Mouse (Mus musculus) embryonic facial prominence, embryonic 13.5 days (tissue): ENCODE measurements around the gene 9230112D13Rik. TPM values are rescaled to one million over a fixed set of nuclear protein-coding genes. Genes with fewer than 3 reads are reported as not detected.

Experiments used
- ATAC-seq: fragments of 200-750 bp; cut with Nextera tagmentation; 2 replicates; pipeline ENCODE4 v1.8.0; 2017; ENCODE audit warnings: low read depth; ENCODE audit not compliant: insufficient number of reproducible peaks, insufficient read depth, low FRiP score, low TSS enrichment
- H3K27ac ChIP-seq: fragments of 300-500 bp; sonication (generic); 2 replicates; pipeline ENCODE4 v1.5.1; 2015; ENCODE audit warnings: moderate library complexity, mild to moderate bottlenecking, inconsistent platforms
- H3K27me3 ChIP-seq: fragments of 300-500 bp; sonication (generic); 2 replicates; pipeline ENCODE4 v1.6.1; 2015; ENCODE audit warnings: mild to moderate bottlenecking, inconsistent platforms
- H3K36me3 ChIP-seq: fragments of 300-500 bp; sonication (generic); 2 replicates; pipeline ENCODE4 v1.6.1; 2015; ENCODE audit warnings: mild to moderate bottlenecking, inconsistent platforms
- H3K4me1 ChIP-seq: fragments of 300-500 bp; sonication (generic); 2 replicates; pipeline ENCODE4 v1.6.1; 2015; ENCODE audit warnings: inconsistent platforms
- H3K4me2 ChIP-seq: fragments of 300-500 bp; sonication (generic); 2 replicates; pipeline ENCODE4 v1.6.1; 2015; ENCODE audit warnings: moderate library complexity, mild to moderate bottlenecking, inconsistent platforms
- H3K4me3 ChIP-seq: fragments of 300-500 bp; sonication (generic); 2 replicates; pipeline ENCODE4 v1.5.1; 2015; ENCODE audit warnings: mild to moderate bottlenecking, inconsistent platforms
- H3K9ac ChIP-seq: fragments of 300-500 bp; sonication (generic); 2 replicates; pipeline ENCODE4 v1.6.1; 2015; ENCODE audit warnings: mild to moderate bottlenecking, inconsistent platforms
- H3K9me3 ChIP-seq: fragments of 300-500 bp; sonication (generic); 2 replicates; pipeline ENCODE4 v1.6.1; 2016; ENCODE audit warnings: inconsistent platforms
- WGBS: fragments of 180-500 bp; shearing (Covaris S2); methylation state at CpG from one replicate; pipeline ENCODE4 v1.1.7; 2015; ENCODE audit warnings: mixed read lengths; 5-methylcytosine and 5-hydroxymethylcytosine counted together
- polyA plus RNA-seq: library from polyadenylated mRNA; unstranded; fragments of >200 nt; fragmentation: Nextera tagmentation; extraction: Ambion mirVana; gene quantifications from 2 replicates; pipeline ENCODE4 v1.2.1, GENCODE M21; 2015

9230112D13Rik gene
- polyA plus RNA-seq, 1 experiment from 2014 or later: not detected

GRCm38 (mm10) chr14:34493682-34494081, 28.9 kb downstream of the 9230112D13Rik start:
- no peak overlapping the region for H3K4me3 ChIP-seq
- H3K36me3 ChIP-seq: no peaks in the 10 kb centered on the region
- ATAC-seq: no peak
- no peak overlapping the region for H3K27ac ChIP-seq
- H3K9me3 ChIP-seq: no peaks in the 10 kb centered on the region
- 76% methylated on average over 3 of the region's 3 CpGs for WGBS
- no peak overlapping the region for H3K4me2 ChIP-seq
- no peaks in the 10 kb centered on the region for H3K27me3 ChIP-seq
- no peak overlapping the region for H3K9ac ChIP-seq
- H3K4me1 ChIP-seq: peaks cover 43% of the 10 kb centered on the region

- no peak for ATAC-seq
- Histone ChIP-seq H3K27ac (no peak overlapping the region), H3K4me1 (peaks cover 35% of the 10 kb centered on the region), H3K4me2 (no peak overlapping the region), H3K27me3 (no peaks in the 10 kb centered on the region), H3K4me3 (no peak overlapping the region), H3K36me3 (no peaks in the 10 kb centered on the region), H3K9ac (no peak overlapping the region), H3K9me3 (no peaks in the 10 kb centered on the region)
- WGBS: 70% methylated on average over 2 of the region's 2 CpGs
These were observed 29.9 kb downstream of the 9230112D13Rik start for GRCm38 (mm10) chr14:34492688-34493087.

- Histone ChIP-seq H3K27me3 (no peaks in the 10 kb centered on the region), H3K4me3 (no peak overlapping the region), H3K27ac (no peak overlapping the region), H3K36me3 (no peaks in the 10 kb centered on the region), H3K9me3 (no peaks in the 10 kb centered on the region), H3K9ac (no peak overlapping the region), H3K4me1 (peaks cover 26% of the 10 kb centered on the region), H3K4me2 (no peak overlapping the region)
- WGBS: 25% methylated on average over 1 of the region's 1 CpGs
- no peak for ATAC-seq
These were observed 31.6 kb downstream of the 9230112D13Rik start for GRCm38 (mm10) chr14:34490965-34491364.

GRCm38 (mm10) chr14:34489928-34490327, 32.7 kb downstream of the 9230112D13Rik start:
- no peak overlapping the region for H3K27ac ChIP-seq
- H3K36me3 ChIP-seq: no peaks in the 10 kb centered on the region
- 0 out of 2 replicates have a peak overlapping the region, but pooled peaks have one; percentile 44 for H3K9ac ChIP-seq
- no peak for ATAC-seq
- no peaks in the 10 kb centered on the region for H3K27me3 ChIP-seq
- 76% methylated on average over 2 of the region's 2 CpGs for WGBS
- H3K9me3 ChIP-seq: no peaks in the 10 kb centered on the region
- H3K4me3 ChIP-seq: no peak overlapping the region
- H3K4me1 ChIP-seq: peaks cover 26% of the 10 kb centered on the region
- H3K4me2 ChIP-seq: no peak overlapping the region

- Histone ChIP-seq H3K27me3 (no peaks in the 10 kb centered on the region), H3K27ac (no peak overlapping the region), H3K36me3 (no peaks in the 10 kb centered on the region), H3K9me3 (no peaks in the 10 kb centered on the region), H3K4me2 (no peak overlapping the region), H3K9ac (no peak overlapping the region), H3K4me1 (peaks cover 33% of the 10 kb centered on the region), H3K4me3 (no peak overlapping the region)
- WGBS: 59% methylated on average over 8 of the region's 8 CpGs
- ATAC-seq: no peak
These were observed 36.4 kb downstream of the 9230112D13Rik start for GRCm38 (mm10) chr14:34486169-34486568.

GRCm38 (mm10) chr14:34483469-34484341, 38.9 kb downstream of the 9230112D13Rik start:
- H3K4me2 ChIP-seq: no peak overlapping the region
- 58% methylated on average over 6 of the region's 6 CpGs for WGBS
- no peaks in the 10 kb centered on the region for H3K27me3 ChIP-seq
- no peaks in the 10 kb centered on the region for H3K9me3 ChIP-seq
- H3K4me3 ChIP-seq: no peak overlapping the region
- no peaks in the 10 kb centered on the region for H3K36me3 ChIP-seq
- no peak overlapping the region for H3K27ac ChIP-seq
- H3K4me1 ChIP-seq: peaks cover 20% of the 10 kb centered on the region
- H3K9ac ChIP-seq: no peak overlapping the region
- ATAC-seq: no peak

- no peak overlapping the region for H3K9ac ChIP-seq
- no peak overlapping the region for H3K27ac ChIP-seq
- no peaks in the 10 kb centered on the region for H3K36me3 ChIP-seq
- ATAC-seq: no peak
- peaks cover 30% of the 10 kb centered on the region for H3K4me1 ChIP-seq
- no peaks in the 10 kb centered on the region for H3K27me3 ChIP-seq
- H3K4me3 ChIP-seq: no peak overlapping the region
- no peak overlapping the region for H3K4me2 ChIP-seq
- no peaks in the 10 kb centered on the region for H3K9me3 ChIP-seq
These were observed 51.0 kb downstream of the 9230112D13Rik start for GRCm38 (mm10) chr14:34471591-34471990.

- no peak overlapping the region for H3K9ac ChIP-seq
- no peaks in the 10 kb centered on the region for H3K9me3 ChIP-seq
- H3K27ac ChIP-seq: no peak overlapping the region
- H3K27me3 ChIP-seq: no peaks in the 10 kb centered on the region
- H3K4me3 ChIP-seq: no peak overlapping the region
- H3K4me2 ChIP-seq: no peak overlapping the region
- WGBS: 49% methylated on average over 3 of the region's 3 CpGs
- no peak for ATAC-seq
- no peaks in the 10 kb centered on the region for H3K36me3 ChIP-seq
- H3K4me1 ChIP-seq: peaks cover 30% of the 10 kb centered on the region
These were observed 56.3 kb downstream of the 9230112D13Rik start for GRCm38 (mm10) chr14:34466291-34466690.

Other genes starting within 250 kb of the 9230112D13Rik start
- gene Shld2, start 212.3 kb downstream of the 9230112D13Rik start, polyA plus RNA-seq: 15.8 and 19.4 TPM in 2 replicates
- 85.6 and 85.8 TPM in 2 replicates for gene Glud1, start 212.1 kb downstream of the 9230112D13Rik start, polyA plus RNA-seq
- gene Fam25c, start 167.4 kb downstream of the 9230112D13Rik start, polyA plus RNA-seq: 4.7 and 6.9 TPM in 2 replicates
- 1.8 and 4.4 TPM in 2 replicates for gene Sncg, start 148.0 kb downstream of the 9230112D13Rik start, polyA plus RNA-seq
- gene Mmrn2, start 147.3 kb downstream of the 9230112D13Rik start, polyA plus RNA-seq: 7.4 and 7.7 TPM in 2 replicates
- gene Bmpr1a, start 19.5 kb downstream of the 9230112D13Rik start, polyA plus RNA-seq: 58.1 and 64.9 TPM in 2 replicates
- gene Ldb3, start 65.9 kb upstream of the 9230112D13Rik start, polyA plus RNA-seq: 0.76 and 1.5 TPM in 2 replicates
- gene Opn4, start 77.3 kb upstream of the 9230112D13Rik start, polyA plus RNA-seq: not detected in 2 replicates
- gene Wapl, start 151.1 kb upstream of the 9230112D13Rik start, polyA plus RNA-seq: 29.9 and 30.5 TPM in 2 replicates